Mouse (Mus musculus): ENCODE results near the gene Snai3. TPM values are rescaled to one million over a fixed set of nuclear protein-coding genes. Genes with fewer than 3 reads are reported as not detected.

The Snai3 gene
- polyA plus RNA-seq, 1 experiment from 2014 or later, result 0.51 TPM

DNA sequence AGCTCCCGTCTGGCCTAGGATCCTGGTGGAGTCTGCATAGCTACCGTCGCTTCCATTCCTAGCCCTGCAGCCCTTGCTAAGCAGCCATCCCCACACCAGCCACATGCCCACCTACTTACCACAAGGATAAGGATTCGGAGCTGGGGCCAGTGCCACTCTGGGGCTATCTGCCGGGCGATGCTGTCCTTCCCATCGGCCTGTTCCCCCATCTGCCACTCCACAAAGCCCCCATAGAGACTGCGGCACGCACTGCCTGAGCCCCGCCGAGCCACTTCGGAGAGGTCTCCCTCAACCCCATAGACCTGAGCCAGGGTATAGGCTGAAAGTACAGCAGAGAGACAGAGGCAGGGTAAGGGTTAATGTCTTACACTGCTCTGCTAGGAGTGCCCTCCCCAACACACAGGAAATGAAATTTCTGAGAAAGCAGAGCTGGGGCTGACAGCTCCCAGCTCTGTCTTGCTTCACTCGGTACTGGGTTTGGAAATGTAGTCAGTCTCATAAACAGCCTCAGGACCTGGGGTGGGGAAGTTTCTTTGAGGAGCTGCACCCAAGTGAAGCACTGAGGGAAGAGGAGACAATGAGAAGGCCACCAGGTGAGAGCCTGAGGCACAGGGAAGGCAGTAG is 22.7 kb downstream of the Snai3 start:
- Histone ChIP-seq H3K9ac (ENCODE audit: low read depth, low read length) (no peak overlapping the region), H3K27ac (ENCODE audit: low read depth, low read length) (no peak overlapping the region; the same call in 1 of the 2 replicates), H3K4me3 (ENCODE audit: low read length) (no peak overlapping the region), H3K4me1 (ENCODE audit: control insufficient read depth, insufficient read depth, low read length) (peaks cover 22% of the 10 kb centered on the region; the same call in 1 of the 2 replicates), H3K36me3 (ENCODE audit: control insufficient read depth, insufficient read depth, low read length) (peaks cover 37% of the 10 kb centered on the region), H3K27me3 (ENCODE audit: control insufficient read depth, insufficient read depth, low read length) (no peaks in the 10 kb centered on the region), H3K4me2 (replicated peaks; ENCODE audit: low read depth, low read length) (no peak overlapping the region), H3K9me3 (ENCODE audit: control insufficient read depth, low read length) (no peaks in the 10 kb centered on the region)
- 86% methylated on average over 13 of the region's 13 CpGs for WGBS
- no peak for ATAC-seq (ENCODE audit: low FRiP score, low TSS enrichment)

DNA sequence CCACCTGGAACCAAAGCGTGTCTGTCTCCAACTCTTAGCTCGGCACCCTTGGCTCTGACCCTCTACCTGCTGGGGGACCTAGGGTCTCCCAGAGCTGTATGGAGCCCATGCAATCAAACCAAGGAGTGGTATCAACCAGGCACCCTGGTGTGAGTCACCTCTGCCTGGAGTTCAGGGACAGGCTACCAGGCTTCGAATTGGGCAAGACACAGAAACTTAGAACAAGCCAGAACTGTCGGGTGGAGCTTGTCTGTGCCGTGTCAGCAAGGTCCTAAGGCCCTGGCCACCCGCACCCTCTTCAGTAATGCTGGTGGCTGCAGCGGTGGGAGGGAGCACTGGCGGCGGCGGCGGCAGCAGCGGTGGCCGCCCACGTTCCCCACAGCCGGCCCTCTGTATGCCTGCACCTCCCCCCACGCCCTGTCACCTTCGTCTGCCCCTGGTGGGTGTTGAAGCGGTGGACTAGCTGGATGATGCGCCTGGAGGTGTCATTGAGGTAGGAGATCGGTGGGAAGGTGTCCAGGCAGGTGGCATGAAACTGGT is 23.9 kb downstream of the Snai3 start:
- Histone ChIP-seq H3K9me3 (ENCODE audit: control insufficient read depth, low read length) (no peaks in the 10 kb centered on the region), H3K27me3 (ENCODE audit: control insufficient read depth, insufficient read depth, low read length) (no peaks in the 10 kb centered on the region), H3K27ac (ENCODE audit: low read depth, low read length) (no peak overlapping the region), H3K4me1 (ENCODE audit: control insufficient read depth, insufficient read depth, low read length) (peaks cover 25% of the 10 kb centered on the region), H3K9ac (ENCODE audit: low read depth, low read length) (no peak overlapping the region), H3K36me3 (ENCODE audit: control insufficient read depth, insufficient read depth, low read length) (peaks cover 37% of the 10 kb centered on the region), H3K4me2 (replicated peaks; ENCODE audit: low read depth, low read length) (no peak overlapping the region), H3K4me3 (ENCODE audit: low read length) (no peak overlapping the region)
- WGBS, result 88% methylated on average over 20 of the region's 20 CpGs
- no peak for ATAC-seq (ENCODE audit: low FRiP score, low TSS enrichment)

GRCm38 (mm10) chr8:122436146-122436545 is 24.4 kb downstream of the Snai3 start:
- ATAC-seq (ENCODE audit: low FRiP score, low TSS enrichment), result no peak
- Histone ChIP-seq H3K4me1 (ENCODE audit: control insufficient read depth, insufficient read depth, low read length) (peaks cover 27% of the 10 kb centered on the region), H3K27me3 (ENCODE audit: control insufficient read depth, insufficient read depth, low read length) (no peaks in the 10 kb centered on the region), H3K4me3 (ENCODE audit: low read length) (no peak overlapping the region), H3K27ac (ENCODE audit: low read depth, low read length) (no peak overlapping the region), H3K9ac (ENCODE audit: low read depth, low read length) (no peak overlapping the region), H3K36me3 (ENCODE audit: control insufficient read depth, insufficient read depth, low read length) (peaks cover 37% of the 10 kb centered on the region), H3K9me3 (ENCODE audit: control insufficient read depth, low read length) (no peaks in the 10 kb centered on the region), H3K4me2 (replicated peaks; ENCODE audit: low read depth, low read length) (no peak overlapping the region)
- WGBS, result 93% methylated on average over 9 of the region's 9 CpGs

DNA sequence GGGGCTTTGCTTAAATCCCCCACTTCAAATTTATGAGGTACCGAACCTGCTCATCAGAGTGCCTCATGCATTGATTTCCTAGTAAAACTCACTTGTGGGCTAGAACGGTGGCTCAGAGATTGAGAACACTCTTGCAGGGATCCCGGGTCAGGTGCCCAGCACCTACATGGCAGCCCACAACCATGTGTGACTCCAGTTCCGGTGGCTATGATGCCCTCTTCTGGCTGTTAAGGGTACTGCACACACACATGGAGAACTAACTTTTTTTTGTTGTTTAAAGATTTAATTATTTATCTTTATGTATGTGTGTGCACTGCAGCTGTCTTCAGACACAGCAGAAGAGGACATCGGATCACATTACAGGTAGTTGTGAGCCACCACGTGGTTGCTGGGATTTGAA is 25.2 kb downstream of the Snai3 start:
- peaks cover 37% of the 10 kb centered on the region for H3K36me3 ChIP-seq (ENCODE audit: control insufficient read depth, insufficient read depth, low read length)
- no peaks in the 10 kb centered on the region for H3K27me3 ChIP-seq (ENCODE audit: control insufficient read depth, insufficient read depth, low read length)
- no peak for ATAC-seq (ENCODE audit: low FRiP score, low TSS enrichment)
- H3K4me2 ChIP-seq (replicated peaks; ENCODE audit: low read depth, low read length), result no peak overlapping the region
- H3K4me3 ChIP-seq (ENCODE audit: low read length), result no peak overlapping the region
- peaks cover 27% of the 10 kb centered on the region for H3K4me1 ChIP-seq (ENCODE audit: control insufficient read depth, insufficient read depth, low read length)
- 88% methylated on average over 6 of the region's 6 CpGs for WGBS
- no peaks in the 10 kb centered on the region for H3K9me3 ChIP-seq (ENCODE audit: control insufficient read depth, low read length)
- H3K27ac ChIP-seq (ENCODE audit: low read depth, low read length), result no peak overlapping the region
- H3K9ac ChIP-seq (ENCODE audit: low read depth, low read length), result no peak overlapping the region

DNA sequence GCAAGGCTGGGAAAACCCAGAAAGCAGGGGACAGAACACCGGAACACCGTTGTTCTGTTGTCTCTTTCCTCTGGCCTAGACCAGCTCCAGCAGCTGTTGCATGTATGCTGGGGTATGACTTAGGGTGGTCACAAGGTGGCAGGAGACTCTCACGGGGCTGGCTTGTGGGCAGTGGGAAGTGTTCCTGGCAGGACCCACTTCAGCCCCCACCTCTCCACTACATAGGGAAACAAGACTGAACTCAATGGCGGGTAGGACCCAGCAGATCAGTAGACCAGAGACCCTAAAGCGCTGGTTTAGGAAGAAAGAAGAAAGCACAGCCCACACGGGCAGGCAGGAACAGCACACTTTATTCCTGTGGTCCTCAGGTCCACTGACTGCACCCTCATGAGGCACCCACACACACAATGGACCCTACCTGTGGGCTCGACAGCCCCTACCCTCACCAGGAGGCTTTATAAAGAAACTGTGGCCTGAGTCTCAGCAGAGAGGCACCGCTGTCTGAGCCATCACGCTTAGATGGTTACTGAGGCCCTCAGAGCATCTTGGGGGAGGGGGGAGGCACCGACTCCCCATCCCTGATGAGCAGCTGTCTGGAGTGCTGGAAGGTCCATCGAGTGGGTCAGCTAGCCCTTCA is 27.1 kb downstream of the Snai3 start:
- Histone ChIP-seq H3K9ac (ENCODE audit: low read depth, low read length) (peak overlapping the region; percentile 75; the same call in 1 of the 2 replicates), H3K4me1 (ENCODE audit: control insufficient read depth, insufficient read depth, low read length) (peaks cover 24% of the 10 kb centered on the region), H3K27me3 (ENCODE audit: control insufficient read depth, insufficient read depth, low read length) (no peaks in the 10 kb centered on the region), H3K36me3 (ENCODE audit: control insufficient read depth, insufficient read depth, low read length) (peaks cover 30% of the 10 kb centered on the region), H3K4me2 (replicated peaks; ENCODE audit: low read depth, low read length) (peak overlapping the region; percentile 90; the same call in 1 of the 2 replicates), H3K27ac (ENCODE audit: low read depth, low read length) (peak overlapping the region; percentile 65; the same call in 1 of the 2 replicates), H3K4me3 (ENCODE audit: low read length) (peak overlapping the region; percentile 59; the same call in 1 of the 2 replicates), H3K9me3 (ENCODE audit: control insufficient read depth, low read length) (no peaks in the 10 kb centered on the region)
- ATAC-seq (ENCODE audit: low FRiP score, low TSS enrichment), result peak; percentile 45; the same call in 1 of the 2 replicates
- 66% methylated on average over 11 of the region's 11 CpGs for WGBS

- H3K4me2 ChIP-seq (replicated peaks; ENCODE audit: low read depth, low read length), result peak within 1 kb of the TSS; percentile 90
- peak within 1 kb of the TSS; percentile 65 for H3K27ac ChIP-seq (ENCODE audit: low read depth, low read length)
- H3K27me3 ChIP-seq (ENCODE audit: control insufficient read depth, insufficient read depth, low read length), result no peaks in the 10 kb centered on the region
- peaks cover 30% of the 10 kb centered on the region for H3K36me3 ChIP-seq (ENCODE audit: control insufficient read depth, insufficient read depth, low read length)
- peak; percentile 84 for ATAC-seq (ENCODE audit: low FRiP score, low TSS enrichment)
- peak within 1 kb of the TSS; percentile 75 for H3K9ac ChIP-seq (ENCODE audit: low read depth, low read length)
- 4% methylated on average over 45 of the region's 45 CpGs for WGBS
- H3K4me1 ChIP-seq (ENCODE audit: control insufficient read depth, insufficient read depth, low read length), result peaks cover 20% of the 10 kb centered on the region
- H3K9me3 ChIP-seq (ENCODE audit: control insufficient read depth, low read length), result no peaks in the 10 kb centered on the region
- peak within 1 kb of the TSS; percentile 59 for H3K4me3 ChIP-seq (ENCODE audit: low read length)
These were observed 27.9 kb downstream of the Snai3 start, which contains the start of gene Cyba for GRCm38 (mm10) chr8:122432443-122433268. Gene Cyba (minus strand): TSS chr8:122432930.

GRCm38 (mm10) chr8:122431694-122432442 is 28.7 kb downstream of the Snai3 start:
- peak overlapping the region; percentile 75 for H3K9ac ChIP-seq (ENCODE audit: low read depth, low read length)
- no peaks in the 10 kb centered on the region for H3K9me3 ChIP-seq (ENCODE audit: control insufficient read depth, low read length)
- peak overlapping the region; percentile 59 for H3K4me3 ChIP-seq (ENCODE audit: low read length)
- 31% methylated on average over 18 of the region's 18 CpGs for WGBS
- ATAC-seq (ENCODE audit: low FRiP score, low TSS enrichment), result peak; percentile 1; the same call in 1 of the 2 replicates
- H3K36me3 ChIP-seq (ENCODE audit: control insufficient read depth, insufficient read depth, low read length), result peaks cover 25% of the 10 kb centered on the region
- H3K4me1 ChIP-seq (ENCODE audit: control insufficient read depth, insufficient read depth, low read length), result peaks cover 20% of the 10 kb centered on the region
- peak overlapping the region; percentile 65; the same call in 1 of the 2 replicates for H3K27ac ChIP-seq (ENCODE audit: low read depth, low read length)
- peak overlapping the region; percentile 90 for H3K4me2 ChIP-seq (replicated peaks; ENCODE audit: low read depth, low read length)
- H3K27me3 ChIP-seq (ENCODE audit: control insufficient read depth, insufficient read depth, low read length), result no peaks in the 10 kb centered on the region

DNA sequence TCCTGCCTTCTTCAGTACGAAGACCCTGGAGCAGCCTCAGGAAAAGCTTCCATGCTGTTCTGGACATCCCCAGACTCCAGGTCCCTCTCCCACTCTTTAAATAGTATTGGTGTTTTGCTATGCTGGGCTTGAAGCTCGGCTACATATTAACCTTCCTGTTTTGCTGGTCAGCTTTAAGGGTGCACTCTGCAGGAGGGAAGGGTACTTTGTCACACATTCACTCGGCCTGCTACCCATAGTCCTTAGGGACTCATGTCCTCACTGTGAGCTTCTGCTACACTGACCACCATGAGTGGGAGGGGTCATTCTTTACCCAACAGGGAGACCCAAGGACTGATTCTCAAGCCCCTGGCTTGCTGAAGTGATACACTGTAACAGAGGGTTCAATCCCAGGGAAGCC is 29.9 kb downstream of the Snai3 start:
- Histone ChIP-seq H3K9ac (ENCODE audit: low read depth, low read length) (no peak overlapping the region), H3K27me3 (ENCODE audit: control insufficient read depth, insufficient read depth, low read length) (no peaks in the 10 kb centered on the region), H3K4me3 (ENCODE audit: low read length) (no peak overlapping the region), H3K4me2 (replicated peaks; ENCODE audit: low read depth, low read length) (no peak overlapping the region), H3K36me3 (ENCODE audit: control insufficient read depth, insufficient read depth, low read length) (peaks cover 15% of the 10 kb centered on the region), H3K9me3 (ENCODE audit: control insufficient read depth, low read length) (no peaks in the 10 kb centered on the region), H3K4me1 (ENCODE audit: control insufficient read depth, insufficient read depth, low read length) (peaks cover 18% of the 10 kb centered on the region), H3K27ac (ENCODE audit: low read depth, low read length) (peak overlapping the region; percentile 8; the same call in 1 of the 2 replicates)
- ATAC-seq (ENCODE audit: low FRiP score, low TSS enrichment), result no peak
- 74% methylated on average over 3 of the region's 3 CpGs for WGBS
